Mouse (Mus musculus) cerebral cortex, adult 2 months (tissue): ENCODE data around the gene Slc4a1.

Experiments
- WGBS: fragments of 180-500 bp; shearing (Covaris S2); methylation state at CpG from one replicate; pipeline ENCODE4 v1.1.7; 2018; 5-methylcytosine and 5-hydroxymethylcytosine counted together

The Slc4a1 gene

GRCm38 (mm10) chr11:102375196-102376173, 9.5 kb upstream of the Slc4a1 start:
- 39% methylated on average over 23 of the region's 23 CpGs for WGBS

GRCm38 (mm10) chr11:102374108-102374725, 8.2 kb upstream of the Slc4a1 start:
- WGBS, result 91% methylated on average over 7 of the region's 7 CpGs

GRCm38 (mm10) chr11:102373646-102374045, 7.6 kb upstream of the Slc4a1 start:
- WGBS, result 41% methylated on average over 2 of the region's 2 CpGs

- 69% methylated on average over 14 of the region's 14 CpGs for WGBS
These were observed 6.9 kb upstream of the Slc4a1 start for GRCm38 (mm10) chr11:102372936-102373335.

GRCm38 (mm10) chr11:102371926-102372685, 6.1 kb upstream of the Slc4a1 start:
- WGBS, result 88% methylated on average over 12 of the region's 12 CpGs

- WGBS, result 78% methylated on average over 7 of the region's 7 CpGs
These were observed 4.3 kb upstream of the Slc4a1 start for GRCm38 (mm10) chr11:102370285-102370684.

GRCm38 (mm10) chr11:102369263-102369662, 3.3 kb upstream of the Slc4a1 start:
- WGBS, result 97% methylated on average over 4 of the region's 4 CpGs

- 88% methylated on average over 5 of the region's 5 CpGs for WGBS
These were observed 2.3 kb upstream of the Slc4a1 start for GRCm38 (mm10) chr11:102368347-102368746.

- WGBS, result 83% methylated on average over 9 of the region's 9 CpGs
These were observed 1.7 kb upstream of the Slc4a1 start for GRCm38 (mm10) chr11:102367504-102368280.

GRCm38 (mm10) chr11:102365699-102366098, 304 bp downstream of the Slc4a1 start:
- WGBS, result 60% methylated on average over 4 of the region's 4 CpGs

- 78% methylated on average over 14 of the region's 14 CpGs for WGBS
These were observed 1.2 kb downstream of the Slc4a1 start for GRCm38 (mm10) chr11:102364570-102365371.

GRCm38 (mm10) chr11:102363623-102364022, 2.4 kb downstream of the Slc4a1 start:
- 80% methylated on average over 2 of the region's 2 CpGs for WGBS

GRCm38 (mm10) chr11:102361776-102362495, 4.1 kb downstream of the Slc4a1 start:
- WGBS, result 94% methylated on average over 8 of the region's 8 CpGs

- 85% methylated on average over 10 of the region's 10 CpGs for WGBS
These were observed 7.6 kb downstream of the Slc4a1 start for GRCm38 (mm10) chr11:102358365-102358764.

- 64% methylated on average over 31 of the region's 31 CpGs for WGBS
These were observed 9.2 kb downstream of the Slc4a1 start for GRCm38 (mm10) chr11:102356636-102357350.

GRCm38 (mm10) chr11:102356190-102356589, 9.8 kb downstream of the Slc4a1 start:
- WGBS, result 89% methylated on average over 12 of the region's 12 CpGs

GRCm38 (mm10) chr11:102355501-102355900, 10.5 kb downstream of the Slc4a1 start:
- 85% methylated on average over 3 of the region's 3 CpGs for WGBS

- WGBS, result 56% methylated on average over 8 of the region's 8 CpGs
These were observed 13.0 kb downstream of the Slc4a1 start for GRCm38 (mm10) chr11:102353021-102353431.

GRCm38 (mm10) chr11:102352378-102352777, 13.6 kb downstream of the Slc4a1 start:
- 60% methylated on average over 5 of the region's 5 CpGs for WGBS
